Mouse (Mus musculus): Measurements from ENCODE around the gene Ckap2l. TPM values are rescaled to one million over a fixed set of nuclear protein-coding genes. Genes with fewer than 3 reads are reported as not detected.

The Ckap2l gene
- polyA plus RNA-seq, 1 experiment = 5.1 TPM

DNA sequence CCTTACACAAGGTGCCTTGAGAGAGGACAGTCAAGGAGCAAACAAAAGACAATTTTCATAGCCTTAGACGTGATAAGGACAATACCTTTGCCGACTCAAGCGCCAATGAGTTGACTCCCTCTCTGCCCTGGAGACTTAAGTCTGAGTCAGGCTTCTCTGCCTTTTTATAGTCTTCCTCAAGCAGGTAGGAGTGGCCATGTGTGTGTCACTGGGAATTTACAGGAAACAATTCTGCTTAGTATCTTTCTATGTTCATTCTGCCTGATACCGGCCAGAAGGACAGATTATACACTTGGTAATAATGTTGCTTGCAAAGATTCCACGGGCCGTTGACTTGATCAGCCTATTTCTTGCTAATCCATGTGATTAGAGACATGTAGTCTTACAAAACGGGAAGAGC lies 12.8 kb upstream of the Ckap2l start, which contains the start of gene Il1a:
TSS of gene Il1a (minus strand) at position 137 of the 400 bp plus-strand sequence.
- WGBS = 84% methylated on average over 7 of the region's 7 CpGs
- no peak within 1 kb of the TSS for H3K27ac ChIP-seq (ENCODE audit: control insufficient read depth, insufficient read depth, low read length)
- peaks cover 3% of the 10 kb centered on the region; the same call in 1 of the 2 replicates for H3K4me1 ChIP-seq (replicated peaks; ENCODE audit: control insufficient read depth, insufficient read depth, low read length)

DNA sequence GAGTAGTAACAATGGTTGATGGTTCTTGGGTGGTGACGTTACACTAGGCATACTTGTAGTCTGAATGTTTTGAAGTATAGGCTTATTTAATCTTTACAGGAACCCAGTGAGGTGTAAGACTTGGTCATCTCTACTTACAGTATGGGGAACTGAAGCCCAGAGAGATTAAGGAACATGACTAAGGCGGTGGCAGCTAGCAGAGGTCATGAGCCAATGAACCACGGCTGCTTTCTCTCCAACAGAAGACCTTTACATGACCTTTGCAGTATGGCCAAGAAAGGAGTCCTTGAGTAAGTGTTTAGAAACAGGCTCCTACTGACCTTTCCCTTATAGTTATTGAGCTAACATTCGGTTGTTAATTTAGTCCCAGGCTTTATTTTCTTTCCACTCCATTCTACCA lies 9.0 kb upstream of the Ckap2l start:
- 85% methylated on average over 4 of the region's 4 CpGs for WGBS
- Histone ChIP-seq H3K27ac (ENCODE audit: control insufficient read depth, insufficient read depth, low read length) (no peak overlapping the region), H3K36me3 (ENCODE audit: control insufficient read depth, insufficient read depth, low read length) (no peaks in the 10 kb centered on the region), H3K4me1 (replicated peaks; ENCODE audit: control insufficient read depth, insufficient read depth, low read length) (no peaks in the 10 kb centered on the region), H3K4me3 (ENCODE audit: control insufficient read depth, insufficient read depth, low read length) (no peak overlapping the region), H3K27me3 (ENCODE audit: control insufficient read depth, insufficient read depth, low read length) (no peaks in the 10 kb centered on the region)
- no peak for TF ChIP-seq CTCF (IDR thresholded peaks at IDR 0.05; ENCODE audit: borderline replicate concordance, control insufficient read depth, extremely low read depth, insufficient read depth, low read length, poor library complexity)
- no peak for TF ChIP-seq POLR2A (IDR thresholded peaks at IDR 0.05; ENCODE audit: control insufficient read depth, extremely low read depth, insufficient read depth, low read length, poor library complexity)
- no peak for DNase-seq

More for the DNA sequence above, 12.8 kb upstream of the Ckap2l start, which contains the start of gene Il1a:
- DNase-seq = no peak
- H3K27me3 ChIP-seq (ENCODE audit: control insufficient read depth, insufficient read depth, low read length) = no peaks in the 10 kb centered on the region
- no peak for TF ChIP-seq POLR2A (IDR thresholded peaks at IDR 0.05; ENCODE audit: control insufficient read depth, extremely low read depth, insufficient read depth, low read length, poor library complexity)
- TF ChIP-seq CTCF (IDR thresholded peaks at IDR 0.05; ENCODE audit: borderline replicate concordance, control insufficient read depth, extremely low read depth, insufficient read depth, low read length, poor library complexity) = no peak
- no peak within 1 kb of the TSS for H3K4me3 ChIP-seq (ENCODE audit: control insufficient read depth, insufficient read depth, low read length)
- no peaks in the 10 kb centered on the region for H3K36me3 ChIP-seq (ENCODE audit: control insufficient read depth, insufficient read depth, low read length)

DNA sequence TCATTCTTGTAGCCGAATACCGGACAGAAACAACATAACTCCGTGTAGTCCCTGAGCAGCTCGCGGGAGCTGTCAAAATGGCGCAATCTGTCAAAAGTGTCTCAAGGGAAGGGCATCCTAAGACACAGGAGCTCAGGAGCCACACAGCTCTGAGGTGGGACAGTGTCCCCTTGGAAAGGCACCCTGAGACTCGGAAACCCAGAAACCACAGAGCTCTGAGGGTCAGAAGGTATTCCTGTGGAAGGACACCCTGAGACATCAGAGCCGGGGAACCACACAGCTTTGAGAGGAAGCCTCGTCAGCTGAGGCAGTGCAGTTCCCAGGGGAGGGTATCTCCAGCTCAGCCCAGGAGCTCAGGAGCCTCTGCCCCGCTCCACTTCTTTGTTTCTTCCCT lies 574 bp upstream of the Ckap2l start:
- no peaks in the 10 kb centered on the region for H3K27me3 ChIP-seq (ENCODE audit: control insufficient read depth, insufficient read depth, low read length)
- 3% methylated on average over 10 of the region's 10 CpGs for WGBS
- H3K27ac ChIP-seq (ENCODE audit: control insufficient read depth, insufficient read depth, low read length) = peak overlapping the region; percentile 92

DNA sequence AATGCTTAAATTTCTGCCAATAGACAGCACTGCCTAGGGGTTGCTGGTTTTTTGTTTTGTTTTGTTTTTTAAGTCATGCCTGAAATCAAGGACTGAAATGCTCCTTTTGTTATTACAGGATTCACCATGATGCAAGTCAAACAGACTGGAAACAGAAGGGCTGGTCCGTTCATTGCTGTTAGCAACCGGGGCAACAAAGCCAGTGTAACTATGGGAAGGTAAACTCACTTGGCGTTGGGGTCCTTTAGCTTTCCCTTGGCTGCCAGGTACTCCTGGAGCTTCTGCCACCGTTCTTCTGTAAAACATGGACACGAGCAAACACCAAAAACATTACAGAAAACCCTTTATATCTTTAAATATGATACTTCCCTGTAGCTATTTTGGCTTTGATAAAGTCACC lies 926 bp downstream of the Ckap2l start:
- H3K27me3 ChIP-seq (ENCODE audit: control insufficient read depth, insufficient read depth, low read length) = no peaks in the 10 kb centered on the region
- H3K36me3 ChIP-seq (ENCODE audit: control insufficient read depth, insufficient read depth, low read length) = 0 out of 2 replicates have a peak, but pooled peaks cover 2% of the 10 kb centered on the region
- TF ChIP-seq POLR2A (IDR thresholded peaks at IDR 0.05; ENCODE audit: control insufficient read depth, extremely low read depth, insufficient read depth, low read length, poor library complexity) (no peak), CTCF (IDR thresholded peaks at IDR 0.05; ENCODE audit: borderline replicate concordance, control insufficient read depth, extremely low read depth, insufficient read depth, low read length, poor library complexity) (no peak)
- no peak for DNase-seq
- WGBS = 82% methylated on average over 5 of the region's 5 CpGs
- peak overlapping the region; percentile 31 for H3K4me3 ChIP-seq (ENCODE audit: control insufficient read depth, insufficient read depth, low read length)
- H3K4me1 ChIP-seq (replicated peaks; ENCODE audit: control insufficient read depth, insufficient read depth, low read length) = peaks cover 10% of the 10 kb centered on the region
- no peak overlapping the region for H3K27ac ChIP-seq (ENCODE audit: control insufficient read depth, insufficient read depth, low read length)

More for the DNA sequence above, 574 bp upstream of the Ckap2l start:
- peak overlapping the region; percentile 59 for H3K4me3 ChIP-seq (ENCODE audit: control insufficient read depth, insufficient read depth, low read length)
- peak; percentile 46 for DNase-seq
- TF ChIP-seq CTCF (IDR thresholded peaks at IDR 0.05; ENCODE audit: borderline replicate concordance, control insufficient read depth, extremely low read depth, insufficient read depth, low read length, poor library complexity) (no peak), POLR2A (IDR thresholded peaks at IDR 0.05; ENCODE audit: control insufficient read depth, extremely low read depth, insufficient read depth, low read length, poor library complexity) (no peak)
- no peaks in the 10 kb centered on the region for H3K36me3 ChIP-seq (ENCODE audit: control insufficient read depth, insufficient read depth, low read length)
- peaks cover 10% of the 10 kb centered on the region for H3K4me1 ChIP-seq (replicated peaks; ENCODE audit: control insufficient read depth, insufficient read depth, low read length)

DNA sequence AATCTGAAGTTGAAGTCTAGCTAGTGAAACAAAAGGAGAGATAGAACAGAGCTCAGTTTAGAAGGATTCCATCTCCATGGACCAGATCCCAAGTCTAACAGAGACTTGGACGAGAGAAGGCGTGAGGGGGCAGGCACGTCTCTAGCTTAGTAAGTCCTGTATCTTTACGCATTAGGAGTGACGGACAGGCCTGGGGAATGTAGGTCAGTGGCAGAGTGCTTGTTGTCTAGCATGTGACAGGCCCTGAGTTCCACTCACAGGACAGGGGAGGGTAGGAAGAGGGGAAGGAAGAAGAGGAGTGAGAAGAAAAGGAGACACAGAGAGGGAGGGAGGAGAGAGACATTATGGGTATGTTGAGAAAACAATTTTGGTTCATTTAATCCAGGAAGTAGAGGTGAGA lies 1.9 kb downstream of the Ckap2l start:
- TF ChIP-seq CTCF (IDR thresholded peaks at IDR 0.05; ENCODE audit: borderline replicate concordance, control insufficient read depth, extremely low read depth, insufficient read depth, low read length, poor library complexity) = no peak
- no peak for TF ChIP-seq POLR2A (IDR thresholded peaks at IDR 0.05; ENCODE audit: control insufficient read depth, extremely low read depth, insufficient read depth, low read length, poor library complexity)
- peaks cover 10% of the 10 kb centered on the region for H3K4me1 ChIP-seq (replicated peaks; ENCODE audit: control insufficient read depth, insufficient read depth, low read length)
- H3K27ac ChIP-seq (ENCODE audit: control insufficient read depth, insufficient read depth, low read length) = no peak overlapping the region
- H3K27me3 ChIP-seq (ENCODE audit: control insufficient read depth, insufficient read depth, low read length) = no peaks in the 10 kb centered on the region
- 96% methylated on average over 5 of the region's 5 CpGs for WGBS
- 0 out of 2 replicates have a peak, but pooled peaks cover 5% of the 10 kb centered on the region for H3K36me3 ChIP-seq (ENCODE audit: control insufficient read depth, insufficient read depth, low read length)
- no peak for DNase-seq
- no peak overlapping the region for H3K4me3 ChIP-seq (ENCODE audit: control insufficient read depth, insufficient read depth, low read length)

DNA sequence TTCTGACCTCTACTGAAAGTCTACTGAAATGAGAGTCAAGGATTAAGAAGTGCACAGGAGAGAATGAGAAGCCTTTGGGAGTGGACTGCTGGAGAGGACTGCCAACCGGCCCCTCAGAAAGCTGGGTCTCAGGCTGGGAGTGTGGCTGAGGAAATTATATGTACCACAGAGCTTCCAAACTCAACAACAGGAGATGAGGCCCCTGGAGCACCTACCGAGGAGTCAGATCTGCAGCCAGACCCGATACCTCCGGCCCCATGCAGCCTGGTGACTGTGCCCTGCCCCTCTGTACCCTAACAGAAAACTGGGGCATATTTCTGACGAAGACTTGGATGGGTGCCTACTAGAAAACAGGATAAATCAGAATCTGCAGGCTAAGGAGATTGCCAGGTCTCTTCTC lies 23.2 kb downstream of the Ckap2l start:
- Histone ChIP-seq H3K27ac (ENCODE audit: control insufficient read depth, insufficient read depth, low read length) (no peak overlapping the region), H3K4me3 (ENCODE audit: control insufficient read depth, insufficient read depth, low read length) (no peak overlapping the region), H3K36me3 (ENCODE audit: control insufficient read depth, insufficient read depth, low read length) (peaks cover 78% of the 10 kb centered on the region), H3K4me1 (replicated peaks; ENCODE audit: control insufficient read depth, insufficient read depth, low read length) (no peaks in the 10 kb centered on the region), H3K27me3 (ENCODE audit: control insufficient read depth, insufficient read depth, low read length) (no peaks in the 10 kb centered on the region)
- no peak for DNase-seq
- WGBS = 98% methylated on average over 5 of the region's 5 CpGs
- TF ChIP-seq POLR2A (IDR thresholded peaks at IDR 0.05; ENCODE audit: control insufficient read depth, extremely low read depth, insufficient read depth, low read length, poor library complexity) (no peak), CTCF (IDR thresholded peaks at IDR 0.05; ENCODE audit: borderline replicate concordance, control insufficient read depth, extremely low read depth, insufficient read depth, low read length, poor library complexity) (no peak)

DNA sequence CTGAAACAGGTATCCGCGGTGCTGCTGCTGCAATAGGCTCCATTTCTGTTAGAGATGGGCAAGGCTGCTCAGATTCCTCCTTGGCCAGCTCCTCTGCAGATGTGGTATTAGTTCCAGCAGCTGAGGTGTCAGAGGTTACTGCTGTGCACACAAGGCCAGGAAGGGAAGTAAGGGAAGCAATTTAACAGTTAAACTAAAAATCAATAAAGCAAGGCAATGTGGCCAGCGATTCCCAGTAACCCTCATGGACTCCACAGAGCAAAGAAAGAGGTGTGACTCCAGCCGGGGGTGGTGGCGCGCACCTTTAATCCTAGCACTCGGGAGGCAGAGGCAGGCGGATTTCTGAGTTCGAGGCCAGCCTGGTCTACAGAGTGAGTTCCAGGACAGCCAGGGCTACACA lies 26.4 kb downstream of the Ckap2l start:
- no peak for TF ChIP-seq POLR2A (IDR thresholded peaks at IDR 0.05; ENCODE audit: control insufficient read depth, extremely low read depth, insufficient read depth, low read length, poor library complexity)
- TF ChIP-seq CTCF (IDR thresholded peaks at IDR 0.05; ENCODE audit: borderline replicate concordance, control insufficient read depth, extremely low read depth, insufficient read depth, low read length, poor library complexity) = no peak
- DNase-seq = no peak
- WGBS = 91% methylated on average over 9 of the region's 9 CpGs
- Histone ChIP-seq H3K27ac (ENCODE audit: control insufficient read depth, insufficient read depth, low read length) (no peak overlapping the region), H3K4me1 (replicated peaks; ENCODE audit: control insufficient read depth, insufficient read depth, low read length) (no peaks in the 10 kb centered on the region), H3K36me3 (ENCODE audit: control insufficient read depth, insufficient read depth, low read length) (peaks cover 72% of the 10 kb centered on the region), H3K27me3 (ENCODE audit: control insufficient read depth, insufficient read depth, low read length) (no peaks in the 10 kb centered on the region), H3K4me3 (ENCODE audit: control insufficient read depth, insufficient read depth, low read length) (no peak overlapping the region)

Measured in thymus, adult 2 months (tissue).